Mouse (Mus musculus): Measurements from ENCODE around the gene Mdc1. TPM values are rescaled to one million over a fixed set of nuclear protein-coding genes. Genes with fewer than 3 reads are reported as not detected.
"Not testable (repeated sequence)": the region's sequence is repeated elsewhere in the genome, so short reads cannot be mapped to it uniquely, and the experiment has no call there.

The Mdc1 gene
- total RNA-seq, 2 experiments from 2014 or later, result 17.6 to 17.7 TPM

GRCm38 (mm10) chr17:35821439-35822430 is 19.6 kb upstream of the Mdc1 start, which contains the start of gene Ier3:
TSS of gene Ier3 (plus strand) at chr17:35821684.
- DNase-seq (ENCODE audit: low spot score in 2 of 2), result peak; percentile 56 to 61

- no peak for DNase-seq (ENCODE audit: low spot score in 2 of 2)
These were observed 18.8 kb upstream of the Mdc1 start for GRCm38 (mm10) chr17:35822564-35822963.

DNA sequence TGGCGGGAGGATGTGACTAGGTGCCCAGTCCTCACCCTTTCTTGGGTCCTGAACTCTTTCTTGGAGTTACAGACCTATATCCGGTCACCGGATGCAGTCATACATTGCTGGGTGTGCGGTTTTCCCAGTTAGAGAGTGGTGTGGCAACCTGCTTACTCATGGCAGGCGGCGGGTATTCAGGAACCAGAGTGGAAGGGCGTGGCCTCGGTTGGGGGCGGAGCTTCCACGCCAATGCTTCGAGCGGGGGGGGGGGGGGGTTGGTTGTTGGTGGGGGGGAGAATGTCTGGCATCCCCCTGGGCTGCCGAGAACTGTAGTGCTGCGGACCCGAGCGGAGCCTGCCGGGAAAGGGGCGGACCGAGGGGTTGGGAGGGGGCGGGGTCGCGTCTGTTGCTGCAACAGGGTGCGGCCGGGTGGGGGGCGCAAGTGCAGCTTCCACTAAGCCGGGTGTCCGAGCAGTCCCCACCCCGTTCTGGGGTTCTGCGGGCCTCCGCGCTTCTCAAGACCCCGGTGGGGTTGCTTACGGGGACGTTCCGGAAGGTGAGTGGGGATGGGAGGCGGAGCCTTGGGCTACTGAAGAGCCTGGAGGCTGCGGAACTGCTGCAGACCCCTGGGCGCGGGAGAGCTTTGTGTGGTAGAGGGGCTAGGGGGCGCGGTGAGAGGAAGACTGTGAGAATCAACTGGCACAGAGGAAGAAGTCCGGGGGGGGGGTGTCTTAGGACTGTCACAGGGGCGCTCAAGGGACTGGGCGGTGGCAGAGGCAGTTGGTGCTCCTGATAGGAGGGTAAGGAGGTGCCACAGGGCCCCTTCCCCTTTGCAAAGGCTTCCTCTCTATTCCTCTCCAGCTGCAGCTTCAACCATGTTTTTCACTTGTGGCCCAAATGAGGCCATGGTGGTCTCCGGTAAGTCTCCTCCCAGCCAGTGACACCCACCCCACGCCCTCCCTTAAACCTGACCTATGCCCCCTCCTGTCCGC is 18.1 kb upstream of the Mdc1 start, which contains the start of gene Flot1:
TSS of gene Flot1 (plus strand) at position 267 of the 974 bp plus-strand sequence.
- DNase-seq (ENCODE audit: low spot score in 2 of 2), result peak; percentile 72 to 77

DNA sequence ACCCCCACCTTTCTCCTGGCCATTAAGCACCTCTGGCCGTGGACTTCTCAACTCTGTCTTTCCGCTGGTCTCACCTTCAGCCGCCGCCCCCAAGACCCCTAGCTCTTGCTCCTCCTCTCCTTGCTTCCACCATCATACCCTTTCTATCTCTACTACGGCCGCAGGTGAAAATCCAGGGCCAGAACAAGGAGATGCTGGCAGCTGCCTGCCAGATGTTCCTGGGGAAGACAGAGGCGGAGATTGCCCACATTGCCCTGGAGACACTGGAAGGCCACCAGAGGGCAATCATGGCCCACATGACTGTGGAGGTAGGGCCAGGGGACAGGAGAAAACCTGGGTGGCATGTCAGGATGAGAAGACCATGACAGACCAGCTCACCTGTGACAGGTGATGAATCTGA is 16.9 kb upstream of the Mdc1 start:
- DNase-seq (ENCODE audit: low spot score in 2 of 2), result no peak

GRCm38 (mm10) chr17:35825109-35825850 is 16.0 kb upstream of the Mdc1 start:
- no peak for DNase-seq (ENCODE audit: low spot score in 2 of 2)

DNA sequence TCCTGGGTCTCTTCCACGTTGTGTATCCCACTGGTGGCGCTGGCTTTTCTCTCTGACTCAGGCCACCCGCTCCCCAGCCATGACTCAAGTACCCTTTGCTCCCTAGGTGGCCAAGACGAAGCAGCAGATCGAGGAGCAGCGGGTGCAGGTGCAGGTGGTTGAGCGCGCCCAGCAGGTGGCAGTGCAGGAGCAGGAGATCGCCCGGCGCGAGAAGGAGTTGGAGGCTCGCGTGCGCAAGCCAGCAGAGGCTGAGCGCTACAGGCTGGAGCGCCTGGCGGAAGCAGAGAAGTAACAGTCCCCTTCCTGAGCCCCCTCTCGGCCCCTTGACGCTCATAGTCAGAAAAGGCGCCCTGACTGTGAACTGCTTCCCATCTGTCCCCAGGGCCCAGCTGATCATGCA is 11.6 kb upstream of the Mdc1 start:
- DNase-seq (ENCODE audit: low spot score in 2 of 2), result peak; percentile 86

DNA sequence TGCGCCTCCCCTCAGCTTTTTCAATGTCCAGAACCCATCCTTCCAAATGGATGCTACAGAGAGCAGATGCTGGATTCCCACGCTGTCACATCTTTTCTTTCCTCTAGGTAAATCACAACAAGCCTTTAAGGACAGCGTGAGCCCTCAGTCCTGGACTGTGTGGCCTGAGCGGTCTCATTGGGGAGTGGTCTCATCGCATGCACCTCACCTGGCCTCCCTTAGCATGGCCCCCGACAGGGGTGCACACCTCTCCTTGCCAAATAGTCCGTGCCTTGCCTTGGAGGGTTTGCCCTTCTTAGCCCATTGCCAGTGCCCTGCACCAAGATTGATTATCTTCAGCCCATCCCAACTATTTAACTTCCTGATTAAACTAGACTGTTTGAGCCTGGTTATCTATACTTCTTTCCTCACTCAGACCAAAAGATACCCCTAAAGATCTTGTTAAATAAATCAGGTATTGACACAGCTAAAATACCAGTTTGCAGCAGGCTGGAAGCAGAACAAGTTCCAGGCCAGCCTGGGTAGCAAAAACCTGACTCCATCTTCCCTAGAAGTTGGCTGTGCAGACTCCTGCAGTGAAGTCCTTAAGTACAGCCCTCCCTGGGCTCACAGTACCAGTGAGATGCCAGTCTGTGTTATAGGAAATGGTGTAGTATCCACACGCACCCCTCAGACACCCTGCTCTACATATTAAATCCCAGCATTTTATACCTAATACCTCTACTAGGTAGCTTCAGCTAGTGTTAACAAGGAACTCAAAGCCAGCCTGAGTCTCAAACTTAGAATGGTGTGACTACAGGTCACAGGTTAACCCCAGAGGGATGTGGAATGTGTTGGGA is 8.7 kb upstream of the Mdc1 start:
- no peak for DNase-seq (ENCODE audit: low spot score in 2 of 2)

DNA sequence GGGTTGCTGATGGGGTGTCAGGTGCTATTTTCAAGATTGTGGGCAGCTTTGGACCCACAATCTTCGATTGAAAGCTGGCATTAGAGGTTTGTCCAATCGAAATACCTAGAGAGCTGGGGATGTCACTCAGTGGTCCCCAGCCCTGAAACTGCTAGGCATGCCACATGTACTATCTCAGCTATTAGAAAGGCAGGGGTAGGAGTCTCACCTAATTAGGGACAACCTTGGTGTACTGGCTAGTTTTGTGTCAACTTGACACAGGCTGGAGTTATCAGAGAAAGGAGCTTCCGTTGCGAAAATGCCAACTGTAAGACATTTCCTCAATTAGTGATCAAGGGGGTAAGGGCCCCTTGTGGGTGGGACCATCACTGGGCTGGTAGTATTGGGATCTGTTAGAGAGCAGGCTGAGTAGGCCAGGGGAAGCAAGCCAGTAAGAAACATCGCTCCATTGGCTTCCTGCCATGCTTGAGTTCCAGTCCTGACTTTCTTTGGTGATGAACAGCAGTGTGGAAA is 8.0 kb upstream of the Mdc1 start:
- no peak for DNase-seq (ENCODE audit: low spot score in 2 of 2)

DNA sequence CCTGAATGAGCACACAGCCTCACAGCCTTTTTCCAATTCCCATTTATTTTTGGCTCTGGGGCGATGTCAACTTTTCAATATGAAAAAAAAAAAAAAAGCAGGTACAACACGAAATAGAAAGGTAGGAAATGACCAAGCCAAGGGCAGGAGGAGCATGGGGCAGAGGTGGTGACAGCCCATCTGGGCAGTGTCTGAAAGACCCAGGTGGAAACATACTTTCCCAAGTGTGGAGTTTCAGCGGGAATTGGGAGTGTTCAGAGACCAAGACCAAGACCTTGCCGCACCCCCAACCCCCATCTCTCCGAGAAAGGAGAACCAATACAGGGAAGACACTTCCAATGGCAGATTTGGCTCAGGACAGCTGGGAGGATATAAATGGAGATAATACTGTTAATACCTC is 7.4 kb upstream of the Mdc1 start:
- no peak for DNase-seq (ENCODE audit: low spot score in 2 of 2)

GRCm38 (mm10) chr17:35834696-35835422 is 6.5 kb upstream of the Mdc1 start:
- peak in 1 of 2 experiments; percentile 29 for DNase-seq (ENCODE audit: low spot score in 2 of 2)

DNA sequence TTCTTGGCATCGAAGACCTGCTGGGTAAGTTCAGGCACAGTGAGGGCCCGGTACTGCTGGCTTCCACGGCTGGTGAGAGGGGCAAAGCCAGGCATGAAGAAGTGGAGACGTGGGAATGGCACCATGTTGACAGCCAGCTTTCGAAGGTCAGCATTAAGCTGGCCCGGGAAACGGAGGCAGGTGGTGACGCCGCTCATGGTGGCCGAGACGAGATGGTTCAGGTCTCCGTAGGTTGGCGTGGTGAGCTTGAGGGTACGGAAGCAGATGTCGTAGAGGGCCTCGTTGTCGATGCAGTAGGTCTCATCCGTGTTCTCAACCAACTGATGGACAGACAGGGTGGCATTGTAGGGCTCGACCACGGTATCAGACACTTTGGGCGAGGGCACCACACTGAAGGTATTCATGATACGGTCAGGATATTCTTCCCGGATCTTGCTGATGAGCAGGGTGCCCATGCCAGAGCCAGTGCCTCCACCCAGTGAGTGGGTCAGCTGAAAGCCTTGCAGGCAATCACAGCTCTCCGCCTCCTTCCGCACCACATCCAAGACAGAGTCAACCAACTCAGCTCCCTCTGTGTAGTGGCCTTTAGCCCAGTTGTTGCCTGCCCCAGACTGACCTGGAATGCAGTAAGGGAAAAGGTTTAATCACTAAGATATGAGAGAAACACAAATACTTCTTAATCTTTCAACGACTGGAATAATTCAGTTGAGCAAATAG is 5.7 kb upstream of the Mdc1 start:
- peak; percentile 20 to 42 for DNase-seq (ENCODE audit: low spot score in 2 of 2)

DNA sequence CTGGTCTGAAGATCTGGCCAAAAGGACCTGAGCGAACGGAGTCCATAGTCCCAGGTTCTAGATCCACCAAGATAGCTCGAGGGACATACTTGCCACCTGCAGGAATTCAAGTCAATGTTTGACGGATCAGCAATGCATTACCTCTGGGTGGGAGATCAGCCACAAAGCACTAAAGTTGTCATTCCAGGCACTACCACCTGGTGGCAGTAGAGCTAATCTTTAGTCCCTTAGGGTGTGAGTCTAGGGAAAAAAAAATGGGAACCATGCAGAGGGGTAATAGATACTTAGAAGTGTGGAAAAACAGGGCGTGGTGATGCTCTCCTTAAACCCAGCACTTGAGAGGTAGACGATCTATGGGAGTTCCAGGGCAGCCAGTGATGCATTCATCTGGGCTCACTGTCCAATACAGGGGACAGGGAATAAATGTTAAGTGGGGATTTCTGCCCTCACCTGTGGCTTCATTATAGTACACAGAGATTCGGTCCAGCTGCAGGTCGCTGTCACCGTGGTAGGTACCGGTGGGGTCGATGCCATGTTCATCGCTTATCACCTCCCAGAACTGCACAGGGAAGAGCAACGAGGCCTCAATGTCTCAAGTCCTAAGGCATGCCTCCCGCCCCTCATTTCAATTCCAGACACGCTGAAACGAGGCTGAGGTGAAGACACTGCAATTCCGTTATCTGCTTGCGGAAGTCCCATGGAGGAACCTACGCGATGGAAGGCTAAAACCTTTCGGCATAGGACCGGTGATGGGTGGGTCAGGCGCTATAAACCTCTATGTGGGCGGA is 4.9 kb upstream of the Mdc1 start:
- DNase-seq (ENCODE audit: low spot score in 2 of 2), result peak; percentile 88 to 93

DNA sequence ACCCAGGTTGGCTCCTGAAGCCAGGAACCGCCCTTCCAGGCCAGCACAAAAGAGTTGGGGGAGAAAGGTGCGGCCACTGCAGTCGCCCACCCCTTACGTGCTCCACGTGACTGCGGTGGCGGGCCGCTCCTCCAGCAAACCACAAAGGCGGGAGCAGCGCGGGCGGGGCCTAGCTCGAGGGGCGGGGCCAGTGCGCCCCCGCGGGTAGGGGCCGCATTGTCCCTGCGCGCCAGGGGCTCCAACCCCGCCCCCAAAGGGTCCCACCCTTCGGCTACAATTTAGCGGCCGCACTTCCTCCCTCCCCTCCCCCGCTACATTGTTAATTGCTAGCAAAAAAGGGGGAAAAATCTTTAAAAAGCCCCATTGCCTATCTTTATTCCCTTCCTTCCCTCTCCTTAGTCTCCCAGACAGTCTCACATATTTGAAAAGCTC is 4.3 kb upstream of the Mdc1 start:
- peak; percentile 78 to 84 for DNase-seq (ENCODE audit: low spot score in 2 of 2)

DNA sequence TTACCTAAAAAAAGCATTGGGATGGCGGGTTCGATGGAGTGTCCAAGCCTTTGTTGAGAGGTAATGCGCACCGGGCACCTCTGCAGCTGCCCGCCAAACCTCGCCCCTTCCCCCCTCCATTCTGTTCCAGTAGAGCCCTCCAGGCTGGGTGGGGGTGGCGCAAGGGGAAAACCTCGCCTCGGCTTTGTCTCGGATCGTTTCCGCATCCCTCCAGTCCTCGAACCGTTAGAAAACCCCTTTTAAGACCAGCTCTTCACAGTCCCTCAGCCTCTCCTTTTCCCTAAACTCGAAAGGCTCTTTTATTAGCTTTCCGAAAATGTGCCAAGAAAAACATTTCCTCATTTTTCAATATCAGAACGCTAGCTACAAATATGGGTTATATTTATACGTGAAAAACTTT is 3.8 kb upstream of the Mdc1 start:
- DNase-seq (ENCODE audit: low spot score in 2 of 2), result peak; percentile 30 to 44

DNA sequence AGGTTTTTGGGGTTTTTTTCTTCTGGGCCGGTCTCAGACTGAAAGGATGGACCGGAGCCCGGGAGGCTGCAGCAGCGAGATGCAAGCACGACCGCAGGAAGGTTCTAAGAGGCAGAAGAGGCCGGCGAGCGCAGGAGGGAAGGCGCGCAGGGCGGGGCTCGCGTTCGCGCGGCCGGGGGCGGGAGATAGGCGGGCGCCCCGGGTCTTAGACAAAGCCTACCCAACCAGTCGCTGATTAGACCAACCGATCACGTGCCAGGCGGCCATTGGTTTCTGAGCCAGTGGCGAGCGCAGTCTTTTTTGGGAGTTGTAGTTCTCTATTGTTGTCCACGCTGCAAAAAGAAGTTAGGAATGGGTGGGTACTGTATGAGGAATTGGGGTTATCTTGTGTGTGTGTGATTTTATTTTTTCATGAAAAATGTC is 3.2 kb upstream of the Mdc1 start, which contains the start of gene Tubb5:
TSS of gene Tubb5 (minus strand) at position 185 of the 423 bp plus-strand sequence.
- DNase-seq (ENCODE audit: low spot score in 2 of 2), result peak; percentile 95 to 98

DNA sequence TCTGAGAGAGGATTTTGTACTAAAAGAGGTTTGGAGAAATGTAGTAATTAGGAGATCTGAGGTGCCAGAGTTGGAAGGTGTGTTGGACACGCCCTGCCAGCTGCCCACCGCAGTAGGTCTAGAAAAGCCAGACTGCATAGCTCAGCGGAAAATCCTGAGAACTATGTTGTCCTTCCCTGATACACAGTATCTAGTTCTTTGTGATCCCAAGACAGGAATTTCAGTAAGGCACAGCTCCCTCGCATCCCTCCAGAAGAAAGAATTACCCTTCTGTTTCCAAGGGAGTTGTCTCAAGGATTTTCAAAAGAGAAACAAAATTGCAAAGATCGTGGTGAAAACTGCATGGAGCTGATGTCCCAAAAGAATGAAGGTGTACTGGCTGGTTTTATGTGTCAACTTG is 2.7 kb upstream of the Mdc1 start:
- no peak for DNase-seq (ENCODE audit: low spot score in 2 of 2)

DNA sequence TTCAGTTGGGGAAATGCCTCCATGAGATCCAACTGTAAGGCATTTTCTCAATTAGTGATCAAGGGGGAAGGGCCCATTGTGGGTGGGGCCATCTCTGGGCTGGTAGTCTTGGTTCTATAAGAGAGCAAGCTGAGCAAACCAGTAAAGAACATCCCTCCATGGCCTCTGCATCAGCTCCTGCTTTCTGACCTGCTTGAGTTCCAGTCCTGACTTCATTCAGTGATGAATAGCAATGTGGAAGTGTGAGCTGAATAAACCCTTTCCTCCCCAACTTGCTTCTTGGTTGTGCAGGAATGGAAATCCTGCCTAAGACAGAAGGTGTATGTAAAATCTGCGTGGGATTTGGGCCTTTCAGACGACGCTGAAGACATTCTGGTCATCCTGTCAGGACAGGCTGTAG is 2.3 kb upstream of the Mdc1 start:
- DNase-seq (ENCODE audit: low spot score in 2 of 2), result not testable (repeated sequence)
